Mouse (Mus musculus): ENCODE results near the gene Hmga1b.
"Not testable (repeated sequence)": the region's sequence is repeated elsewhere in the genome, so short reads cannot be mapped to it uniquely, and the experiment has no call there.

DNA sequence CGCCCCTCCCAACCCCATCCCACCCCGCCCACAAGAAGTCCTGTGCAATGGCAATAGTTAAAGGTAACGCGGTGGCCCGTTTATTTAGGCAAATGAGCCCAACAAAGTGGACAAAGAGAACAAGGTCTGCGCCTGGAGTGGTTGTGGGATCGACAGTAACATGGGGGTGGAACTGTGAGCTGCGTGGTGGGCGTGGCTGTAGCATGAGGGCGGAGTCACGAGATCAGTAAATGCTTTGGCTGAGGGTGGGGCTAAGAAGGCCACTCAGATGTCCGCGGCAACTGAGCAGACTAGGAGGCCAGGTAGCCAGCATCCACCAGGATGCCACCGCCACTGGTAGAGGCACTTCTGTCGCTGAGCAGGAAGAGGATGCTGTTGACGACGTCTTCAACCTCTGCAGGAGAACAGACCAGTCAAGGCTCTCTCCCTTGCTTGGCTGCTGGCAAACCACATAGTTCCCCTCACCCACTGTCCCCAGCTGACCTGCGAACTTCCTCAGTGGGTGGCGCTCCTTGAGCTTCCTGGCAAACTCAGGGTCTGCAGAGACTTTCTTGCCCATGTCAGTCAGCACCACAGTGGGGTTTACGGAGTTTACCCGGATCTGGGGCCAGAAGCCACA lies 33.1 kb upstream of the Hmga1b start:
- TF ChIP-seq TAL1, GATA1 (IDR thresholded peaks at IDR 0.05; ENCODE audit: low read length): not testable (repeated sequence)
